Mouse (Mus musculus) heart, postnatal 10 days (tissue): ENCODE data around the gene Zp2. TPM values are rescaled to one million over a fixed set of nuclear protein-coding genes. Genes with fewer than 3 reads are reported as not detected.

Experiments used
- total RNA-seq, 2 experiments: library from RNA; stranded (reverse); gene quantifications; 2 replicates each; pipeline ENCODE4 v1.2.3; 2021

The Zp2 gene
- total RNA-seq, 2 experiments from 2014 or later = 0.30 to 0.38 TPM

Other genes with a start within 250 kb of the Zp2 start
- 1 to 10 TPM; 6.6 to 7.6 TPM for gene Lyrm1, start 249.4 kb downstream of the Zp2 start, total RNA-seq
- 10 to 100 TPM; 12.2 to 14.0 TPM for gene Dcun1d3, start 249.0 kb downstream of the Zp2 start, total RNA-seq
- under 1 TPM in 1 of 2 experiments, not detected in 1; 0.12 TPM for gene Dnah3, start 50.0 kb downstream of the Zp2 start, total RNA-seq
- 10 to 100 TPM; 14.9 to 17.2 TPM for gene Tmem159, start 42.9 kb downstream of the Zp2 start, total RNA-seq
- gene Anks4b, start 28.6 kb upstream of the Zp2 start, total RNA-seq = under 1 TPM; 0.07 to 0.12 TPM
- under 1 TPM; 0.19 to 0.45 TPM for gene Crym, start 56.8 kb upstream of the Zp2 start, total RNA-seq
- not detected for gene Abca14, start 58.7 kb upstream of the Zp2 start, total RNA-seq
- not detected for gene Abca15, start 183.4 kb upstream of the Zp2 start, total RNA-seq